Mouse (Mus musculus): Measurements from ENCODE around the gene Tefm.

DNA sequence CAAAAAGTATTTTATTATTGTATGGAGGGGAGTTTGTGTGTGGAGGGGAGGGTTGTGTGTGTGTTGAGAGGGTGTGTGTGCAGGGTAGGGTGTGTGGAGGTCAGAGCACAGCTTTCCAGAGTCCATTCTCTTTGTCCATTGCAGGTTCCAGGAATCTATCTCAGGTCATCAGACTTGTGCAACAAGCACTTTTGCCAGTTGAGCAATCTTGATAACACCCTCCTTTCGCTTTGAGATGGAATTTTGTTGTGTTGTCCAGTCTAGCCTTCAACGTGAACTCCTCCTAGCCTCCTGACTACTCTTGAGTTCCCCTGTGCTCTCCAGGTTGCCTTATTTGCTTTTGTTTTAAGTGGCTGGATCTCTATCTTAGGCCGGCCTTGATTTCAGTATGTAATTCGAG, 48.3 kb upstream of the Tefm start:
- TF ChIP-seq CTCF (IDR thresholded peaks at IDR 0.05; ENCODE audit: insufficient read depth, low read length) = no peak
- TF ChIP-seq POLR2A (IDR thresholded peaks at IDR 0.05; ENCODE audit: borderline replicate concordance, extremely low read depth, low read depth, low read length) = no peak
